Mouse (Mus musculus): ENCODE results near the gene Polr2c. TPM values are rescaled to one million over a fixed set of nuclear protein-coding genes. Genes with fewer than 3 reads are reported as not detected.
A peak's percentile ranks its signal among the peaks of the same experiment; 100 is the strongest.
"Not testable (repeated sequence)": the region's sequence is repeated elsewhere in the genome, so short reads cannot be mapped to it uniquely, and the experiment has no call there.

Gene Polr2c
- total RNA-seq, 1 experiment from 2014 or later = 49.4 TPM

DNA sequence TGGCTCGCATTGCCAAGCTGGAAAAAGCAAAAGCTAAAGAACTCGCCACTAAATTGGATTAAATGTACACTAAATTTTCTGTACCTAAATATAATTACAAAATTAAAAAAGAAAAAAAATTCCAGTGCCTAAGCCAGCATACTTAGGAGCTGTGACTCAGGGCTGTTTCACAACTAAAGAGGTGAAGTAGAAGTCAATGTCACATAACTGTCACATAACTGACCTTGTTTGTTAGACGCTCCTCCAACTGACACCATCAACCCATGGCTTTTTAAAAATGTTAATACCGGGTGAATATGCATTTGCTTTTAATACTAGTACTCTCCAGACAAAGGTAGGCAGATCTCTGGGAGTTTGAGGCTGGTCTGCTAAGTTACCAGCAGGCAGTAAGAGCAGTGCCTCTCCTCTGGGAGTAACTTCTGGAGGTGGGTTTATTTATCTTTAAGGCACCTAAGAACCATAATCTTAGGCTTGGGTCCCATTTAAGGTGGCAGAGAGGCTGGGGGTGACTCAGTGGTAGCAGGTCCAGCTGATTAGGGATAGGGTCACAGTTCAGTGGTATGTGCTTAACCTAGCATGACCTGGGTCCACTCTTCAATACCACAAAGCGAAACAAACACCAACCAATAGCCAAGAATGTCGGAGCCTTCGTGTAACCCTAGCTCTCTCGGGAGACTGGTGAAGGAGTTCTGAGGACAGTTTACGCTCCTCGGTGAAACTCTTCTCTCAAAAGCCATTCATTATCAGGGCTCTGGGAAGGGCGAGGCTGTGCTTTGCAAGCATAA lies 20.6 kb upstream of the Polr2c start:
- ATAC-seq (replicated peaks; ENCODE audit: insufficient number of reproducible peaks, low FRiP score, low TSS enrichment, poor library complexity, severe bottlenecking) = no peak

DNA sequence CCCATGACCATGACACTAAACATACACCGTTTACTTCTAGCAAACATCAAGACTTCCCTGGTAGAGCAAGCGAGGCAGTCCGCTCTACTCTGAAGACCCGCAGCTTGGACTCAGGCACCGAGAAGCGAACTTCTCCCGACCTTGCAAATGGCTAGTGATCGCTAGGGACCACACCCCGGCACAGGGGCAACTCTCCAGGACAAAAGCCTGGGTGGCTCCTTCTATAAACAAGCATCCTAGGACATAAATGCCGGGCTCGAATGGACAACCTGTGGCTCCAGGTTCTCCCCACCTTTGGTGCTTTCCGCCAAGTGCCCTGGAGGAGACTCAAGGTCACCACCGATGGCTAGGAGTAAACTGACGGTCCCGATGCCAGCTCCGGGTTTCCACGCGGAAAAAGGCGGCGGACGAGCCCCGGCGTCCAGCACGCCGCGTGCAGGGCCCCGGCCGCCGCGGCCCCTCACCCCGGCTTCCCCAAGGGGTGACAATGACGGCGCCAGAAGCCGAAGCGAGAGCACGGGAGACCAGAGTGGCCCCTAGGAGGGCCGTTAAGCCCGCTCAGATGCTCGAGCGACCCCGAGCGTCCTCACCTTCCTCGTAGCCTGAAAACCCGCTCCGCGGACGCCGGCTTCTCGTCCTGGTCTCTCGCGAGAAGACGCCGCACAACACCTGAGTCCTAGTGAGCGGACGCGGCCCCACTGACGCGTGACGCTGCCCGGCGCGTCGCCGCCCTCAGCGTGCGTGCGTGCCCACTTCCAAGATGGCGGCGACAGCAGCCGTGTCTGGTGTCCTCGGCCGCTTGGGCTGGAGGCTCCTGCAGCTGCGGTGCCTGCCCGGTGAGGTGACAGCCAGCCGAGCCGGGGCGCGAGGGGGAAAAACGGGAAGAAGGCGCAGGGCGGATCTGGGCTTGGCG lies 19.3 kb upstream of the Polr2c start, which contains the start of the genes Coq9 and Ciapin1:
Coq9 (plus strand) TSS at position 660 of the 913 bp plus-strand sequence.
Ciapin1 (minus strand) TSS at position 697 of the 913 bp plus-strand sequence.
- ATAC-seq (replicated peaks; ENCODE audit: insufficient number of reproducible peaks, low FRiP score, low TSS enrichment, poor library complexity, severe bottlenecking) = peak; percentile 97

DNA sequence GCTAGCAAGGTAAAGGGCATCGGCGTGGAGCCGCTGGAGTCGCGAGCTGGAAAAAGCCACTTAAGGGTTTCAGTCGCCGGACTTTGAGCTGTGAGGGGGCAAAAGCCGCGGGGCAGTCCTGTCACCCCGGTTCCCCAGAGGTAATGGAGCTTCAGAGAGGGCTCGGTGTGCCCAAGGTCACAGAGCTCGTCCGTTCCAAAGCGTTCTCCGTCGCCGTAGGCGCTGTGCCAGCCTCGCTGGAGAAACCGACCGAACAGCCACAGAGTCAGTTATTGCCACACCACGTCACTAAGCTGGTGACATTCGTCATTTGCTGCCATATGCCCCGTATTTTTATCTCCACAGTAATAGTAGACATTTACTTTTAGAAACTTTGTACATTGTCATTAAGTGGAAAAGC lies 18.6 kb upstream of the Polr2c start:
- peak; percentile 45 for ATAC-seq (replicated peaks; ENCODE audit: insufficient number of reproducible peaks, low FRiP score, low TSS enrichment, poor library complexity, severe bottlenecking)

DNA sequence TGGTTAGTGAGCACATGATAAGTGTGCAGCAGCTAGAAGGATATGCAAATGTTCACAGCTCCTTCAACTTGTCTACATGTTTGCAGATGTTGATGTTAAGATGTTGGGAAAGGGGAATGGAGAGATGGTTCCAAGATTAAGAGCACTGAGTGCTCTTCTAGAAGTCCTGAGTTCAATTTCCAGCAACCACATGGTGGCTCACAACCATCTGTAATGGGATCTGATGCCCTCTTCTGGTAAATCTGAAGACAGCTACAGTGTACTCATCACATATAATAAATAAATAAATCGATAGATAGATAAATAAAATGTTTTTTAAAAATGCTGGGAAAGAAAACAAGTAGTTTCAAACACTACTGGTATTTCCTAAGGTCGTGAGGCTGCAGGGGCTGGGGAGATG lies 16.1 kb upstream of the Polr2c start:
- no peak for ATAC-seq (replicated peaks; ENCODE audit: insufficient number of reproducible peaks, low FRiP score, low TSS enrichment, poor library complexity, severe bottlenecking)

DNA sequence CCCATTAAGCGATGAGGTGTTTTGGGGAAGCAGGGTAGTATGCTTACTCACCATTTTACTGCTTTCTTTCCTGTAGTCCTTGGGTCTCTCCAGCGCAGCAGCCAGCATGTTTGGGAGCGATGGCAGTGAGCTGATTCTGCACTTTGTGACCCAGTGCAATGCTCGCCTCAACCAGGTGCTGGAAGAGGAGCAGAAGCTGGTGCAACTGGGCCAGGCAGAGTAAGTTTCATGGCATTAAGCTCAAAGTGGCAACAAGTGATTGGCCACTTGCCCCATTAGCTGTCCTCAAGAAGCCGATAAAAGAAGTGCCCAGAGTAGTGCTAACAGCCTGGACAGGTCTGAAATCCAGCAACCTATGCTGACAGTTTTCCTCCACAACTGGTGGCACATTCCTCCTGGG lies 7.2 kb upstream of the Polr2c start:
- ATAC-seq (replicated peaks; ENCODE audit: insufficient number of reproducible peaks, low FRiP score, low TSS enrichment, poor library complexity, severe bottlenecking) = no peak

DNA sequence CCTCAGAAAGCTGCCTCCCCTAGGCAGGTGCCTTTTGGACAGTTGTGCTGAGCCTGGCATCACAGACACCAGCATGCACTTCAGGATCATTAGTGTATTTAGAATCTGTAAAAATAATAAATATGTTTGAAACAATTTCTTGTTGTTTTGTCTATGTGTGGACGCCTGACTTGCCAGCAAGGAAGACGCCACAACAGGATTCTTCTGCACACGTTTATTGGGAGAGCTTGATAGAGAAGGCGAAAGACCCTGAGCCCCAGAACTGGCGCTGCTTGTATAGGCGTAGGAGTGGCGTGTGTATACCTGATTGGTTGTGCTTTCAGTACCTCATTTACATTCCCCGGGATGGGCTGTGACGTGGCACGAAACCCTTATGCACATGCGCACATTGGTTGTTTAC lies 2.5 kb upstream of the Polr2c start:
- ATAC-seq (replicated peaks; ENCODE audit: insufficient number of reproducible peaks, low FRiP score, low TSS enrichment, poor library complexity, severe bottlenecking) = not testable (repeated sequence)

DNA sequence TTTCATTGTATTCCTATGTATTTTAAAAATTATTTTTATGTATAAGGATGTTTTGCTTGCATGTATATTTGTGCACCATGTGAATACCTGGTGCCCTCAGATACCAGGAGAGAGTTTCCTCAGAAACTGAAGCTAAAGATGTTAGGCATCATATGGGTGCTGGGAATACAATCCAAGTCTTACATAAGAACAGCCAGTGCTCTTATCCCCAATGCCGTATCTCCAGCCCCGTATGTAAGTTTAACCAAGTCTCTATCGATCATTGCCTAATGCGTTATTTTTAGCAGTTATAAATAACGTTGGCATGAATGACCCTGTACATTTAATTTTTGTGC lies 272 bp upstream of the Polr2c start:
- no peak for ATAC-seq (replicated peaks; ENCODE audit: insufficient number of reproducible peaks, low FRiP score, low TSS enrichment, poor library complexity, severe bottlenecking)

DNA sequence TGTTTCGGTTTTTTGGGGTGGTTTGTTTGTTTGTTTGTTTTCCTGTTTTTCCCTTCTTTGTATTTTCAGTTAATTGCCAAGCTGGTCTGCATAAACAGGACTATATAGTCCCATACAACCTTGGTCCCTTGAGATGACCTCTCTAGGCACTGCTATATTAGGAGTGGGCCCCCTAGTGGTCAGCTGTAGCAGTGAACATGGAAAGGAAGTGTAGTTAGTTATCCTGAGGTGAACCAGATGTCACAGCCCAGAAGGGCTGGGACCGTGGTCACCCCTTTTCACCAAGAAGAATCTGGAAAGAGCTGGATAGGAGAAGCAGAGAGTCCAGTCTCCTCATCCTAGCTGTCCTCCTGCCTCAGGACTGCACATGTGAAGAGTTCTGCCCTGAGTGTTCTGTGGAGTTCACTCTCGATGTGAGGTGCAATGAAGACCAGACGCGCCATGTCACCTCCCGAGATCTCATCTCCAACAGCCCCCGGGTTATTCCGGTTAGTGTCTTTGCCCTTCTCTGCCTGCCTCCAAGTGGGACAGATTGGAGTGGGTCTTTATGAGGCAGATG lies 4.2 kb downstream of the Polr2c start:
- ATAC-seq (replicated peaks; ENCODE audit: insufficient number of reproducible peaks, low FRiP score, low TSS enrichment, poor library complexity, severe bottlenecking) = peak; percentile 60; the same call in 1 of the 2 replicates

DNA sequence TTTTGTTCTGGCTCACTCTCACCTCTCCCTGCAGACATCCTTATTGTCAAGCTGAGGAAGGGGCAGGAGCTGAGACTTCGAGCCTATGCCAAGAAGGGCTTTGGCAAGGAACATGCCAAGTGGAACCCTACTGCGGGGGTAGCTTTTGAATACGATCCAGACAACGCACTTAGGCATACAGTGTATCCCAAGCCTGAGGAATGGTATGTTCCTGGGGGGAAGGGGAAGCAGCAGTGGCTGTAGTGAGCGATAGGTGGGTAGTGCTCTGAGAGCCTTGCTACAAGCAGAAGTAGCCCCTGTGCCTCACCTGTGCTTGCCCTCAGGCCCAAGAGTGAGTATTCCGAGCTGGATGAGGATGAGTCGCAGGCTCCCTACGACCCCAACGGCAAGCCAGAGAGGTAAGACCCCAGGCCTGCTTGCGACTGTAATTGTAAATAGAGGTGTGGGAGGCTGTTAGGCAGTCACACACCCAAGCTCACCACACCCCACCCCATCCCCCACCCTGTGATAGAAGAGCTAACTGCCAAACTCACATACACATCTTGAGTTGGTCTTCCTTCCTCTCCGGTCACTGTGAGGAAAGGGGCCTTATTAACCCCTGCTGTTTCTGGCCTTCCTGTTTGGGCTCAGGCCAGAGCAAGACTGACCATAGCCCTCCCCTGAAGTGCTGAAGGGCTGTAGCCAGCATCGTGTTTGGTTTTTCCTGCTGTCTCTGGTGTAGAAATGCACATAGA lies 5.4 kb downstream of the Polr2c start:
- no peak for ATAC-seq (replicated peaks; ENCODE audit: insufficient number of reproducible peaks, low FRiP score, low TSS enrichment, poor library complexity, severe bottlenecking)

DNA sequence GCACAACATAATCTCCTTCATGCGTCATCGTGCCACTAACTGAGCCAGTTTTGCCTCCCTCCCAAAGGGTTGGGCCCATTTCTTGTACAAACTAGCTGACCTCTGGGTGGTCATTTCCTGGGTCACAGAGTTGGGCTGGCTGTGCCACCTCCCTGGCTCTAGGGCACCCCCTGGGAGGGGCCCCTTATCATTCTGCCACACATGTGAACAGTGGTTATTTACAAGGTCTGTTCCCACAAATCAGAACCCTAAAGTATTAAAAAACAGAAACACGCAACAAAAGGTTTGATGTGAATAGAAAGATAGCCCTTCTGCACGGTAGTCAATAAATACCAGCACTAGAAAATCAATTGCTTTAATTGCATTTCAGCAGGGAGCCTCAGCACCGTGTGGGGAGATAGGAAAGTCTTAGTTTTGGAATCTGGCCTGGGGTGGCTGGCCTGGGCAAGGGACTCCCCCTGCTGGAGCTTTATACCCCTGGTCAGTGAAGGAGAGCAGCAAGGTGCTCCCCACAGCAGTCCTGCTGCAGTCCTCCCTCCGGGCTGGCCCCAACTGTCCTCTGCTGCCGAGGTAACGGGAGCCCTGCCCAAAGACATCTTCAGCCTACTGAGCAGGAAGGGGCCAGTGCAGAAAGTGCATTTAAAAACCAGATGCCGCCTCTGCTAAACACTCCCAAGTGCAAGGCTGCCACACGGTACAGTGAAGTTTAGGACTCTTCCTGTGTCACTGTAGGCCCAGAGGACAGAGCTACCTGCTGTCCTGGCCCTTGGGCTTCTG lies 6.8 kb downstream of the Polr2c start:
- ATAC-seq (replicated peaks; ENCODE audit: insufficient number of reproducible peaks, low FRiP score, low TSS enrichment, poor library complexity, severe bottlenecking) = no peak

DNA sequence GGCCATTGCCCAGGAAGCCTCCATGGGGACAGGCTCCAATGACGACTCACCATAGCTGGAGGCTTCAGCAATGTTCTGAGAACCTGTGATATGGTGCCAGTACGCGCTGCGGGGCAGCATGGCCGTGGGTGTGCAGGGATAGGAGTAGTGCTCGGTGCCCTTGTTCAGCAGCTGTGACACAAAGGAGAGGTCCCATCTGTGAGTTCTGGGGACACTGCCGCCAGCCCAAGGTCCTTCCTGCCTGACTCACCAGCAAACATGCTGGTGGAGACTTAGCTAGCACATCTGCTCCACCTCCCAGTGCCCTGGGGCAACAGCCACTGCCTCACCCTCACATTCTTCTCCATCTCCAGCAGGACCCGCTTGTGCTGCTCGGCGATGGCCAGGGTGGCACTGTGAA lies 8.0 kb downstream of the Polr2c start:
- ATAC-seq (replicated peaks; ENCODE audit: insufficient number of reproducible peaks, low FRiP score, low TSS enrichment, poor library complexity, severe bottlenecking) = no peak

DNA sequence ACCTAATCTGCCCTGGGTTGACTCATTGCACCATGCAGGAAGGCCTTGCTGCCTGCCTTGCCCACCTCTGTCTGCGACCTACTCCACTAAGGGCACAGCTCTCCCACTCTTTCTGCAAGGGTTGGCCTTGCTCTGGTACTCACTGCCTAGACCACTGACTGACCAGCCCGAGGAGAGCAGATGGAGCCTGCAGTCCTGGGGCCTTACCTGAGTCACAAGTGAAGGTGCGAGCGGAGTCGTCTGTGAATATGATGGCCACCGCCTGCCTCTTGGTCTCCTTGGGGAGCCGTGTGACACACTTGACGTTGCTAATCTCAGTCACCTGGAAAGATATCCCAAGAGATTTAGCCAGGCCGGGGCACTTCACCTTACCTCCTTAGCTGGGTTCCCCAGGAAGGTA lies 9.7 kb downstream of the Polr2c start:
- no peak for ATAC-seq (replicated peaks; ENCODE audit: insufficient number of reproducible peaks, low FRiP score, low TSS enrichment, poor library complexity, severe bottlenecking)

DNA sequence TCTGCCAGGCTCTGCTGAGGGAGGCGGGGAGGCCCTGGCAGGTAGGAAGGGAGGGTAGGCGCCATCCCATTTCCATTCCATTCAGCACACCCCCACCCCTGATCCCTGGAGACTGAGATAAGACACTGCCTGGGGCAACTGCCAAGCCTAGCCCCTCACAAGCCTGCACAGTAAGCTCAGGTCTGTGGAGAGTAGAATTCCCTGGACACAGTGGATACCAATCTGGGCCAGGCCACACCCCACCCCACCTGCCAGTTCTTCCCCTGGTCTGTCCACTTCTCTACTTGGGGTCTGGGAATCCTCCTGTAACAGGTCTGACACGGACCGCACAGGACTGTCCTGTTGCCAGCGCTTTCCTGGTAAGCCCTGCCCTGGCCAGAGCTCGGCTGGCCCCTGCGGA lies 11.9 kb downstream of the Polr2c start:
- no peak for ATAC-seq (replicated peaks; ENCODE audit: insufficient number of reproducible peaks, low FRiP score, low TSS enrichment, poor library complexity, severe bottlenecking)

DNA sequence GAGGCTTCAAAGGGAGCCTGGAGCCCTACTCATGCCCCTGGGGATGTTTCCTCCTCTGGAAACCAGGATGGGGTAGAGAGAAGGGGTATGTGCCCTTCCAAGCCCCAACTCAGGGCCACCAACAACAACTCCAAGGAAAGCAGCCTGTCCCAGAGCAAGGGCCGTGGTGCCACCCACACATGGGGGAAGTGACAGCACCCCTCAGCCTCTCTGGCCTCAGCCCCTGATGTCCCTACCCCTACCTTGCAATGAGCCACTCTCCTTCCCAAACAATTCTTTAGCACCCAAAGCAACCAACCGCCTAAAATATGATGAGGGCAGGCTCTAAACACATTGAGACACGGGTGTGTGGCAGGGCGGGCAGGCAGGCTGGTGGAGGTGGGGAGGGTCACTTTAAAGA lies 12.8 kb downstream of the Polr2c start:
- no peak for ATAC-seq (replicated peaks; ENCODE audit: insufficient number of reproducible peaks, low FRiP score, low TSS enrichment, poor library complexity, severe bottlenecking)

DNA sequence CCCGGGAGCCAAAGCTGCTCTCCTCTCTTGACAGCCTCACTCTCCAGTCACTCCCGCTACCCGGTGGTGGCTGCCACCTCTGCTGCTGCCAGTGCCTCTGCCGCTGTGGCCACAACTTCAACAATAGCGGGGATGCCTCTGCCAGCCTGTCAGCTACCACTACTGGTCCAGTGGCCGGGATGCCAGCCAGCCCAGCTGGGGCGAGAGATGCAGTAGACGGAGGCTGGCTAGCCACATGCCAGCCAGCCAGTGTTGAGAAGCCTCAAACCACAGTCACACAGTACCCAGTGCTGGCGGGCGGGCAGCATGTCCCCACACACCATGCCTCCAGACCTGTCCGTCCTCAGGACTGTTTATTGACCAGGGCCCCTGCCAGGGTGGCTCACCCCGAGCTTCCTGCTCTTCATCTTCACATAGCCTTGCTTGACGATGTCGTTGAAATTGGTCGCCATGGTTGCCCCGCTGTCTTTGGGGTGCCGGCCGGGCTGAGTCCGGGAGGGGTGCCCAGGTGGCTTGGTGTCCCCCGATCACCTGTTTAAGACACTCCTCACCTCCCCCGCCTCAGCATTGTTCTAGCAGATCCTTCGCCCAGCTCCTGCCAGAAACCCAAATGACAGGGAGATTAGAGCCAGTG lies 13.3 kb downstream of the Polr2c start:
- no peak for ATAC-seq (replicated peaks; ENCODE audit: insufficient number of reproducible peaks, low FRiP score, low TSS enrichment, poor library complexity, severe bottlenecking)

DNA sequence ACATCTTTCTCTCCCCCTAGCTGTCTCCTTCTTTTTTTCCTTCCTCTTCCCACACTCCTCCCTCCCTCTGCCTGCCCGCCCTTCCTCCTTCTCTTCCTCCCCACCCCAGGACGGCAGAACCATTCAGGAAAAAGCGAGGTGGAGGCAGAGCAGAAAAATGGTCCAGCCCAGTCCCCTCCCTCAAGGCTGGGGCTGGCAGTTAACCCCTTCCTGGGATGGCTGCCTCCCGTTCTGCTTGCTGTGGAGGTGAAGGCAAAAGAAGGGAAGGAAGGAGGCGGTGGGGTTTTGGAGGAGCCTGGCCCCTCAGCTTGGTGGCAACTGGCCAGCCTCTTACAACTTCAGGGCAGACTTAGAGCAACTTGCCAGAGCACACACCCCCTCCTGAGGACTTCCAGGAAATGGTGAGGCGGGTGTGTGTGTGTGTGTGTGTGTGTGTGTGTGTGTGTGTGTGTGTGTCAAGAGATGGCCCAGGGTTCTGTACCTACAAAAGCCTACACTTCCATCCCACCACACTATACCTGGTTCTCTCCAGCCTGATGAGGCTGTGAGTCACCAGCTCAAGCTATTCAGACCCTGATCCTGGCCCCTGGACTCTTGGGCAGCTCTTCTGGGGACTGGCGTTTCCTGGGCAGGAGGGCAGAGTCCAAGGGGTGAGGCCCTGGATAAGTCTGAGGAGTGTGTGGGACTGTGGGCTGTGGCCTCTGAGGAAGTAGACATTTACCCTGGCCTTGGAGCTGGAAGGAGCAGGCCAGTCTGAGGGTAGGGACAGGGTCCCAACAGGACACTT lies 14.1 kb downstream of the Polr2c start:
- ATAC-seq (replicated peaks; ENCODE audit: insufficient number of reproducible peaks, low FRiP score, low TSS enrichment, poor library complexity, severe bottlenecking) = no peak

DNA sequence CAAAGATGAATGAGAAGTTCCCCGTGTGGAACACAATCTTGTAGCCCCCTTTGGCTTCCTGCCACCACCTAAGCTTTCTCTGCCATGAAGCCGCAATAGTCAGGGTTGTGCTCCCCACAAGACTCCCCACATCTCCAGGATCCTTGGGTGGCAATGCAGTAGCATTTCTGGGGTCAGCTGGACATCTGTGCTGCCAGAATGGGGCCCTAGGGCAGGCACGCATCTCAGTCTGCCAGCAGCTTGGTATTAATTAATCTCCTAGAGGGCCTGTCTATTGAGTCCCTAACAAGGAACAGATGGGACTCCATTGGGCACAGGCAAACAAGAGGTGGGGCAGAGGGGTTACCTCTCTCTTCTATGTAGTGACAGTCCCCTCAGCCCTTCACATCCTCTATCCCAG lies 14.9 kb downstream of the Polr2c start:
- ATAC-seq (replicated peaks; ENCODE audit: insufficient number of reproducible peaks, low FRiP score, low TSS enrichment, poor library complexity, severe bottlenecking) = no peak
